Mouse (Mus musculus) ovary, postnatal 14 days (tissue): ENCODE measurements around the gene Zkscan16.
A peak's percentile ranks its signal among the peaks of the same experiment; 100 is the strongest.

Experiments
- DNase-seq: peaks from one replicate; pipeline ENCODE4 v3.0.0; 2022; ENCODE audit warnings: low spot score

Gene Zkscan16

DNA sequence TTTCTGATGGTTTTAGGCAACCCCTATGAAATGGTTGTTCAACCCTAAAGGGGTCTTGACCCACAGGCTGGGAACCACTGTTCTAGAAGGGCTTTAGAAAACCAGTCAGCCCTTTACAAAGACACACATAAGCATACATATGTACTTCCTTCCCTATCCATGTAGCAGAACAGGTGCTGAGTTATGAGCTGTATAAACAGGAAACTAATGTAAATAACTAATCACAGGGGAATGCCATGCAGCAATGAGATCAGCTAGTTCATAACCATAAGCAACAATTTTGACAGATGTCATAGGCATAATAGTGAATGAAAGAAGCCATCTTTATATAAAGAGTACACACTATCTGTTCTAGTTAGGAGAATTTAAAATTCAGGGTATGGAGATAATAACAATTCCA, 1.8 kb upstream of the Zkscan16 start:
- no peak for DNase-seq

- no peak for DNase-seq
Observed at GRCm38 (mm10) chr4:58942942-58943341, 486 bp upstream of the Zkscan16 start.

DNA sequence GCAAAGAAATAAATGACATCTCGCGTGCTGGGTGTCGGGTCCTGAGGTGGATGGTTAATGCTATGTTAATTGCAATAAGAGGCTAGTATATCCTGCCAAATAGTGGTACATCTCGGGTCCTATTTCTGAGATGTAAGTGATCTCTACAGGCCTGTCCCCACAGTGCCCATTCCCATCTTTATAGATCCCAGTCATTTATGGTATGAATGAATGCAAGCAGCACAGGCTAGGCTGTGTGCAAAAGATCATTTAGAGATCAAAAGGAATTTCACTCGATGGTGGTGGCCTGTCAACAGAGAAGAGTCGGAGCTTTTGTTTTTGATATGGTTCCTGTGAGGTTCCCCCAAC, 752 bp downstream of the Zkscan16 start:
- no peak for DNase-seq

DNA sequence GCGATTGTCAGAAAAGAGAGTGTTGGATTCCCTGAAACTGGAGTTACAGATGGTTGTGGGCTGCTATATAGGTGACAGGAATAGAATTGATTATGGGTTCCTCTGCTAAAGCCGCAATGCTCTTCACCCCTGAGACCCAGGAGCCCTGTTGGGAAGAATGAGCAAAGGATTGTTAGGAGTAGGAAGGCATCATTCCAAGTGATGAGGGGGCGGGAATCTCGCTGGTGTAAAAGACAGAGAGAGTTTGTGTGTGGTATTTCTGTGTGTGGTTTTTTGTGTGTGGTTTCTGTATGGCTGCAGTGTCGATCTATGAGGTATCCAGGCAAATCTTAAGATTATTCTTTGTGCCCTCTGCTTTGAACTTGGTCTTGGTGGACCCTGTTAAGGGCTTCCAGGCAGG, 1.3 kb downstream of the Zkscan16 start:
- no peak for DNase-seq

GRCm38 (mm10) chr4:58948391-58948790, 5.0 kb downstream of the Zkscan16 start:
- DNase-seq = no peak

DNA sequence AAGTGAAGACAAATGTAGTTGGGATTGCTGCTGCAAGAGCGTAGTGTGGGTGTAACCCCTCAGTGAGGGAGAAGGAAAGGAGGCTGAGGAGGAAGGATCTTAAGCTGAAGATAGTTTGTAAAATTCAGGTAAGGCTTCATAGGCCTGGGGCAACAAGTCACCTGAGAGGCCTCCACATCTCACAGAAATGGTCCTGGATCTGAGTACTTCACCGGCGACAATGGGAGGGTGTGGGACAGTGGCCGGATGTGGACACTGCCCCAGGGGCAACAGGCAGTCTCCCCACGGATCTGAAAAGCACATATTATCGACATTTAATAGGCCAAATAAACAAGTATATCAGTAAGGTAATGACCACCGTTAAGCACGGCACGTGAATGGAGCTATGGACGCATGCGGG, 9.2 kb downstream of the Zkscan16 start:
- DNase-seq = no peak

- DNase-seq = no peak
Observed at GRCm38 (mm10) chr4:58961719-58962118, 18.3 kb downstream of the Zkscan16 start.

DNA sequence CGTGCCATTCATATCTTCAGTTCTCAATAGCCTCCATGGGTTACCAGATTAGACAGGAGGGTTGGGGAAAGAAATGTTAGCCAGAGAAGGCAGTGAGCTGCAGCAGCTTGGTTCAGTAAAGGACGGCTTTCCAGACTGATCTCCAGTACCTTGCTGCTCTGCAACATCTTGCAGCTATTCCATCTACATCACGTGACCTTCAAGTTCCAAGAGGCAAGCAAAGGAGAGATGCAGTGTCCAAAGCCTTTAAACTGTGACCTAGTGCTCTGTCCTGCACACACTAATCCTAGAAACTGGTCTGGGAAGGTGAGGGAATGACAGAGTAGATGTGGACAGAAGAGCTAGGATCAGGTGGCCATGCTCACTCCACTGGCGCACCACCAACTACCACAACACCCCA, 19.8 kb downstream of the Zkscan16 start:
- no peak for DNase-seq

- no peak for DNase-seq
Observed at GRCm38 (mm10) chr4:58965136-58965535, 21.7 kb downstream of the Zkscan16 start.

DNA sequence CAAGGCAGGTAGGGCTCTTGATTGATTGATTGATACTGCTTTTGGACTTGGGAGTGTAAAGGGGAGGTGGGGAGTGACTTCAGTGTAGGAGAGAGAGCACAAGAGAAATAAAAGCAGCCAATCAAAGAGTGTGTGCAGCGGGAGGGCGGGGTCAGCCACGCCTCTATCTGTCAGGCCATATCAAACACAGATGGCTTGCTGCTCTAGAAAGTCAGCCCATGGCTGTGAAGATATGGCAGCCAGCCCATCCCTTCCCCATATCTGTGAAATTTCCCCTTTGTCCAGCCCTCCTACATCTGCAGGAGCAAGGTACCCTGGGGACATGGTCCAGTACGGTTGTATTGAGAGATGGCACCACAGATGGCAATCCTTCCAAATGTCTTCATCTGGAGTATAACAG, 27.2 kb downstream of the Zkscan16 start:
- no peak for DNase-seq

DNA sequence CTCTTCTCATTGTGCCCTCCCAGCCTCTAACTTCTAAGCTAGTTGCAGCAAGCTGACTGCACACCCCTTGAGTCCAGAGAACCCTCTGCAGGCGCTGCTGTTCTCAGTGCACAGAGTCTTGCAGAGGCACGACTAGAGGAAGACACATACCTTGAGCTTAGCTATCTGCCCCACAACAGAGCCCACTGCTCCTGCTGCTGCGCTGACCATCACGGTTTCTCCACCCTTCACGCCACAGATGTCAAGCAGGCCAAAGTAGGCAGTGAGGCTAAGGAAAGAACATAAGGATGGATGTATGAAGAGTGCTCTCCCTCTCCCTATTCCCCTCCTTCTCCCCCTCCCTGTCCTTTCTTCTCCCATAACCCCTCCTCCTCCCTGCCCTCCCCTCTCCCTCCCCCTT, 32.3 kb downstream of the Zkscan16 start:
- DNase-seq = no peak

DNA sequence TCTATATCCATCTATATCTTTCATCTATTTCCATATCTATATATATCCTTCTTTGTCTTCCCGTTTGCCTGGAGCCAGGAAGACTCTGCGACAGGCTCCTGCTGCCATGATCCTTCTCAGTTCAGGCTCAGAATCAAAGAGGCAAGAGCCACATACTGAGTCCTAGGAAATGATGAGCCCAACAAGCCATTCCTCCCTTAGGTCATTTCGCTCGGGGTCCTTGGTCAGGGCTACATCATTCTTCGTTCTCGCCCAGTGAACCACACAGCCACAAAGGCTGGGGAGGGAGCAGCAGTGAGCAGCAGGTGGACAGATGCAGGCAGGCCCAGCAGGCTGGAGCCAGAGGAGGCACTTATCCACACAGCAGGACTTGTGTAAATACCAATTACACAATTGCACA, 38.0 kb downstream of the Zkscan16 start:
- DNase-seq = no peak

DNA sequence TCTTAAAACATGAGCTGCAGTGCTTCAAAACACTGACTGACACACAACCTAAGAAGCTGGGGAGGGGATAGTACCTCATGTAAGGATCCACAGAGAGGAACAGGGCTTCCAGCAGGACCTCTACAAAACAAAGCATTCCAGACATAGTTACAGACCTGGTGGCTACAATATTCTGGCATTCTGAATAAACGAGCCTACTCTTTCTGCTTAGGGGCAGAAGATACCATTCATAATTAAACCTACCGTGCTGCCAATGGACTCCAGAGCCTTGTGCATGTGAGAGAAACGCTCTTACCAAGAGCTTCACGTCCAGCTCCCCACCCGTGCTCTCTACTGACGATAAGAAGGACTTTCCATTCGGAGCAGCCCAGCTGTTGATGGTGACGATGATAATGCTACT, 39.4 kb downstream of the Zkscan16 start:
- DNase-seq = no peak

GRCm38 (mm10) chr4:58985157-58985648, 41.8 kb downstream of the Zkscan16 start:
- peak; percentile 84 for DNase-seq

- peak; percentile 69 for DNase-seq
Observed at GRCm38 (mm10) chr4:58986540-58987190, 43.2 kb downstream of the Zkscan16 start, which contains the start of gene Ptgr1. Ptgr1 (minus strand) TSS chr4:58987119.

GRCm38 (mm10) chr4:58989303-58989898, 46.0 kb downstream of the Zkscan16 start:
- DNase-seq = no peak

DNA sequence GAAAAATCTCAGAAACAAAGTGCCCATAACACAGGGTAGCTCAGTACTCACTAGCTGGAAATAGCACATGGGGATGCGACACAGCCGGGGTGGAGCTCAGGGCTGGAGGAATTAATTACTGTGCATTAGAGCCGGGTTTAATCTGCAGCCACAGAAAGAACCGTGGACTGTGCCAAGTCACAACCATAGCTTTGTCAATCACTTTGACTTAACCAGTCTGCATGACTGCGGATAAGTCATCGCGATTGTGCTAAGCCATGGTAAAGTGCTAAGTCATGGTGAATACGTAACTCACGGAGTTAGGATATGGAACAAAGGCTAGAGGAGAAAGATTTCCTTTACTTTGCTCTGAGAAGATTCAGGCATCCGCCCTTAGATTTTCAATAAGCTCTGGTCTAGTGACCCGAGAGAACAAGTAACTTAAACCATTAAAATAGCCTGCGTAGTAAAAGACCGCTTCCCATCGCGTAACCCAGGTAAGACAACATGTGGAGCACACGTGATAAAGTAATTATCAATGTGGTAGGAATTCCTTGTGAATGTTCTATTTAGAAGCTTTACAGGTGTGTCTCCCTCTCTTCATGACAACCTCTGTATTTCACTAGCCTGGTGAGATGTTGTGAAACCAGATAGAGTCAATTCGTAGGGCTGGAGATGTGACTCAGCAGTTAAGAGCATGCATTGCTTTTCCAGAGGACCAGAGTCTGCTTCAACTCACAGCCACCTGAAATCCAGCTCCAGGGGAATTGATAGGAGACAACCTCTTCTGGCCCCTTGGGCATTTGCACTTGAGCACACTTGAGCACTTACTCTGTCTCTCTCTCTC, 47.4 kb downstream of the Zkscan16 start:
- no peak for DNase-seq

- DNase-seq = no peak
Observed at GRCm38 (mm10) chr4:58992195-58992594, 48.8 kb downstream of the Zkscan16 start.

- no peak for DNase-seq
Observed at GRCm38 (mm10) chr4:58994762-58995161, 51.3 kb downstream of the Zkscan16 start, which contains the start of gene Dnajc25. Dnajc25 (plus strand) TSS chr4:58995062.

DNA sequence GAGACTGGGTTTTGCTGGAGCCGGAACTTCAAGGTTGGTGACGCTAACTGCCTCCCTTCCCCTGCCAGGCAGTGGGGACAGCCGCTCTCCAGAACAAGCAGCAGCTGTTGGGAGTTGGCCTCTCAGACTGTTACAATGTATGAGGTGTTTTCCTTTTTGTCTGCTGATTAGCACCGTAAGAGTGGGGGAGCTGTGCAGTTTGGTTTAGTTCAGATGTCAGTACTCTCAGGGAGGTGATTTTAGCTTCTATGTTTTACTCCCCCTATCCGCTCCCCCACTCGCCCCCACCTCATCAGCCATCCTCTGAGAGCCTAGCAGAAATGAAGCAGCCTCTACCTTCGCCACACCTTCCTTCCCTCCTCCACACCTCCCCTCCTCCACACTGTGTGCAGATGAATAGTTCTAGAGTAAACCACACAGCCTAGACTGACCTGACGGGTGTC, 51.8 kb downstream of the Zkscan16 start:
- DNase-seq = no peak

- no peak for DNase-seq
Observed at GRCm38 (mm10) chr4:58997081-58997480, 53.7 kb downstream of the Zkscan16 start.

- no peak for DNase-seq
Observed at GRCm38 (mm10) chr4:58998688-58999087, 55.3 kb downstream of the Zkscan16 start.

- DNase-seq = peak; percentile 68
Observed at GRCm38 (mm10) chr4:58999686-59000085, 56.3 kb downstream of the Zkscan16 start.
